Mouse (Mus musculus) right cerebral cortex, adult 2 months (tissue): ENCODE data around the gene Olfr918.

Experiments used
- DNase-seq, 2 experiments: peaks; one replicate each; pipeline ENCODE4 v3.0.0; 2021 to 2022; ENCODE audit warnings: low spot score in 2 of 2

Olfr918 gene

GRCm38 (mm10) chr9:38674501-38674900 is at the start of gene Olfr918:
Gene Olfr918, minus strand, starts transcription at chr9:38674601.
- no peak for DNase-seq

DNA sequence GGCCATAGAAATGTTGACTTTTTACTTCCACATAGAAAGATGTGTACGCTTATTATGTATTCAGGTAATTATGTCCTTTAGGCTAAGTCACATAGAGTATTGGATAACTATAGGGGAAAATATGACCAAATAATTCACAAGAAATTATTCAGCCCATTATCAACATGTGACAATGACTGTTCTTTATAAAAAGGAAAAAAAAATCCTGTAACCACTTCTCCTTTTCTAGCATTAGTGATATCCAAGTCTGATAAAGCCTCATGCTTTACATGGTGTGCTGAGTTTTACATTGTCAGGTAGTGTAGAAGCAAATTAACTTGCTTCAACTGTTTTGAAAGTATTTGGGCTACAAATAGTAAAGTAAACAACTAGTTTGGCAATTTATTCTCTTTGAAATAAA is 49.6 kb upstream of the Olfr918 start:
- DNase-seq = no peak

- no peak for DNase-seq
Observed at GRCm38 (mm10) chr9:38718927-38719441, 44.6 kb upstream of the Olfr918 start.

- DNase-seq = no peak
Observed at GRCm38 (mm10) chr9:38718102-38718501, 43.7 kb upstream of the Olfr918 start, which contains the start of gene Vwa5a. Gene Vwa5a, plus strand, starts transcription at chr9:38718268.

DNA sequence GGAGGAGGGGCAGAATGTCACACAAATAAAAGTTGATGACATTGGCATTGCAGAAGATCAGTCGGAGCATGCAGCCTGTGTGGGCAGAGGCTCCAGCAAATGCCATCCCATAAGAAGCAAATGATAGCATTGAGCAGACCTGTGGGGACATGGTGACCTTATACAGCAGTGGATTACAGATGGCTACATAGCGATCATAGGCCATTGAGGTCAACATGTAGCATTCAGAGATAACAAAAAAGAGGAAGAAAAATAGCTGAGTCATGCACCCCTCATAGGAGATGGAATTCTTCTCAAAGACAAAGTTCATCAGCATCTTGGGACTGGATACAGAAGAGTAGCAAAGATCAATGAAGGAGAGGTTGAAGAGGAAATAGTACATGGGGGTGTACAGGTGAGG is 1.5 kb downstream of the Olfr918 start:
- DNase-seq = no peak

DNA sequence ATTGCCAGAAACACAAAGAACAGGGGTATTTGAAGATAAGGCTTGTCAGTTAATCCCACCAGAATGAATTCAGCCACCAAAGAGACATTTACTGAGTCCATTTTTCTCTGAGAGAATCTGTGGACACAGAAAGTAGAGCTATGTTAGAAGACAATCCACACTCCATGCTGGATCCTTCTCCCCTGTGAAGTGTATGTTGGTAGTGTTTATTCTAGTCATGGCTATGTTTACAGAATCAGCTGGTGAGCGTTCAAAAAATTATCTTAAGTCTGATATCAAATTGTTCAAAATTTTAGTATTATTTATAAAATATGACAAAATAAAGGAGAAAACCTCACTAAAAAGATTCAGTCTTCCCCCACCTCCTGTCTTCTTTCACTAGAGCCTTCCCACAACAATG is 8.7 kb downstream of the Olfr918 start, which contains the start of gene Olfr917:
Gene Olfr917 (minus strand): TSS at position 101 of the 400 bp plus-strand sequence.
- DNase-seq = no peak

DNA sequence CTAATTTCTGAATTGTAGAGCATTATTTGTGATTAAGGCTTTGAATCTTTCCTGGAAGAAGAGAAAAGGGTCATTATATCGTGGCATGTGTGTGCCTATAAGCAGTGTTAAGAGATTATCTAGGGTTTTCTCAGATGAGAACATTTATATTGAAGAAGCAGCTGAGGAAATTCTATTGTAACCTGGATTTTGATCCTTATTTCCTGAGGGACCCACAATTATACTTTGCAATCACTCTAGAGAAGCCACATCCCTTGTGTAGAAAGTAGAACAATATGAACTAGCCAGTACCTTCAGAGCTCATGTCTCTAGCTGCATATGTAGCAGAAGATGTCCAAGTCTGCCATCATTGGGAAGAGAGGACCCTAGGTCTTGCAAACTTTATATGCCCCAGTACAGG is 14.6 kb downstream of the Olfr918 start, which contains the start of gene Olfr916:
Gene Olfr916 (minus strand): TSS at position 101 of the 400 bp plus-strand sequence.
- no peak for DNase-seq

- DNase-seq = no peak
Observed at GRCm38 (mm10) chr9:38632406-38632805, 42.0 kb downstream of the Olfr918 start.
